Comparison of ENCODE assay signal across 8 mouse cellular contexts in the genomic region with DNA sequence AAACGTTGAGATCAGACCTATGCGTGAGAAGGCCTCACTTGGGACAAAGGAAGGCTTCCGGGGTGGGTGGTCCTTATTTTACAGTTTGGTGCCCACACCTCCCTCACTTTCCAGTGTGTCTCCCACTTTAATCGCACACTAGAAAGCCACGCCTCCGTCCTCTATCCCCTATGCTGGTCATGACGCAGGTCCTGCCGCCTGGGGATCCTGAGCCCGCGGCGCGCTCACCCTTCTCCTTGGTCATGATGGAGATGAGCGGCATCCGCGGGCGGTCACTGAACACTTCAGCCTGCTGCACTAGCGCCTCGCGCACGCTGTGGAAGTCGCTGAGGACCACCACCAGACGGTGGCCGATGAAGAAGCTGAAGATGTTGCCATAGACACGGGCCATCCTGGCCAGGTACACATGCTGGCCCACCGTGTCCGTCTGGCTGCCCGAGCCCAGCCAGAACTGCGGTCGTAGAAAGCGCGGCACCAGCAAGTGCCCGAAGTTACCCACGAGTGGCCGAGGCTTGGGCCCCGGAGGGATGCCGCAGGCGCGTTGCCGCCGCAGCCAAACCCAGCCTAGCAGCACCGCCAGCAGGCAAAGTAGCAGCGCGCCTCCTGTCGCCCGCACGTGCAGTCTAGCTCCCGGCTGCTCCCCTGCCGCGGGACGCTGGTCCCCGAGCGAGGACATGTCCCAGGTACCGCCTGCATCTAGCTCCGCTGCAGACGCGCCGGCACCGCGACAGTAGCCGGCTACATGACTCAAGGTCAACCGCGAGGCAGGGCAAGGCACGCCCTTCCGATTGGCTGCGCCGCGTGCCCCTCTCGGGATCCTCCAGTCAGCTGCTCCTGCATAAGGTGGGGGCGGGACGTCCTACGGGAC. TPM values are rescaled to one million over a fixed set of nuclear protein-coding genes. Genes with fewer than 3 reads are reported as not detected.
A peak's percentile ranks its signal among the peaks of the same experiment; 100 is the strongest.
DNase-seq lines count a peak whose midpoint lies in the region; ATAC-seq and TF ChIP-seq lines count a peak whose summit lies in the region.

Gene Cyp2u1, minus strand, starts transcription at position 776 of the 868 bp plus-strand sequence.

- peak; percentile 44; the same call in 1 of the 2 replicates for TF ChIP-seq POLR2A in lung, adult 2 months (IDR thresholded peaks at IDR 0.05; ENCODE audit: borderline replicate concordance, extremely low read depth, low read depth, low read length)

- H3K4me3 ChIP-seq in ES-E14 (ENCODE audit: insufficient read depth in 1 of 2, low read depth in 1 of 2, low read length in 2 of 2, poor library complexity in 1 of 2, severe bottlenecking in 1 of 2): peak within 1 kb of the TSS; percentile 84 to 92
- peak within 1 kb of the TSS; percentile 79 for H3K4me3 ChIP-seq in forebrain, embryonic 16.5 days (replicated peaks; ENCODE audit: low read length)
- H3K4me3 ChIP-seq in layer of hippocampus, adult 2 months: peak within 1 kb of the TSS; percentile 80
- H3K4me3 ChIP-seq in lung, adult 2 months (replicated peaks; ENCODE audit: extremely low read depth, low read depth, low read length): peak within 1 kb of the TSS; percentile 83
- H3K4me3 ChIP-seq in neural tube, embryonic 15.5 days (replicated peaks): peak within 1 kb of the TSS; percentile 65

- H3K9ac ChIP-seq in ES-E14 (ENCODE audit: insufficient read depth, low read depth, low read length, poor library complexity, severe bottlenecking): peak within 1 kb of the TSS; percentile 55
- H3K9ac ChIP-seq in forebrain, embryonic 16.5 days (replicated peaks; ENCODE audit: low read depth, low read length): peak within 1 kb of the TSS; percentile 78
- H3K9ac ChIP-seq in neural tube, embryonic 15.5 days (replicated peaks): peak within 1 kb of the TSS; percentile 73

- H3K9me3 ChIP-seq in ES-E14 (ENCODE audit: control insufficient read depth, insufficient read depth, low read depth, low read length): no peaks in the 10 kb centered on the region
- H3K9me3 ChIP-seq in forebrain, embryonic 16.5 days (ENCODE audit: control insufficient read depth, low read length): no peaks in the 10 kb centered on the region
- no peaks in the 10 kb centered on the region for H3K9me3 ChIP-seq in neural tube, embryonic 15.5 days (replicated peaks)

- in situ Hi-C loops in ES-E14 (cut with MboI; ENCODE audit: low sequenced_read_pairs in 2 of 2, unreplicated experiment in 2 of 2): no loop called here

- intact Hi-C loops in heart, postnatal 36 days (cut with DNase I): no loop called here

- H3K27ac ChIP-seq in ES-E14 (ENCODE audit: insufficient read depth, low read depth, low read length, poor library complexity, severe bottlenecking): no peak within 1 kb of the TSS
- peak within 1 kb of the TSS; percentile 69 for H3K27ac ChIP-seq in forebrain, embryonic 16.5 days (ENCODE audit: low read length)
- H3K27ac ChIP-seq in layer of hippocampus, adult 2 months: peak within 1 kb of the TSS; percentile 96
- peak within 1 kb of the TSS; percentile 82 for H3K27ac ChIP-seq in neural tube, embryonic 15.5 days (replicated peaks)

- peak; percentile 99 for ATAC-seq in forebrain, embryonic 16.5 days
- peak; percentile 98 for ATAC-seq in neural tube, embryonic 15.5 days (ENCODE audit: low FRiP score)

- peak; percentile 77 for DNase-seq in ES-E14 (ENCODE audit: low read depth, low spot score)
- peak; percentile 90 for DNase-seq in cerebellum, adult 11 months
- DNase-seq in heart, postnatal 36 days: peak; percentile 89 to 90
- peak; percentile 87 to 92 for DNase-seq in layer of hippocampus, adult 2 months (ENCODE audit: low spot score in 2 of 2)
- peak; percentile 83 for DNase-seq in lung, adult 2 months
- DNase-seq in testis, postnatal 10 days (ENCODE audit: low spot score): peak; percentile 87

- under 1% methylated on average over 71 of the region's 71 CpGs for WGBS in forebrain, embryonic 16.5 days
- 2% methylated on average over 71 of the region's 71 CpGs for WGBS in lung, adult 2 months
- WGBS in neural tube, embryonic 15.5 days: under 1% methylated on average over 71 of the region's 71 CpGs

- no peaks in the 10 kb centered on the region for H3K36me3 ChIP-seq in ES-E14 (ENCODE audit: control insufficient read depth, insufficient read depth, low read length, poor library complexity, severe bottlenecking)
- no peaks in the 10 kb centered on the region for H3K36me3 ChIP-seq in forebrain, embryonic 16.5 days (ENCODE audit: control insufficient read depth, insufficient read depth)
- peaks cover under 1% of the 10 kb centered on the region; the same call in 1 of the 2 replicates for H3K36me3 ChIP-seq in neural tube, embryonic 15.5 days

- no peaks in the 10 kb centered on the region for H3K27me3 ChIP-seq in forebrain, embryonic 16.5 days (replicated peaks; ENCODE audit: control insufficient read depth, insufficient read depth, low read length)
- no peaks in the 10 kb centered on the region for H3K27me3 ChIP-seq in neural tube, embryonic 15.5 days (replicated peaks)

- H3K4me1 ChIP-seq in ES-E14 (ENCODE audit: control insufficient read depth in 2 of 2, insufficient read depth in 2 of 2, low read length in 2 of 2, poor library complexity in 1 of 2): no peaks in the 10 kb centered on the region; a peak in 1 of 4 replicates
- H3K4me1 ChIP-seq in forebrain, embryonic 16.5 days (replicated peaks; ENCODE audit: control insufficient read depth, insufficient read depth, low read length): peaks cover 4% of the 10 kb centered on the region; the same call in 1 of the 2 replicates
- 0 out of 2 replicates have a peak, but pooled peaks cover 2% of the 10 kb centered on the region for H3K4me1 ChIP-seq in lung, adult 2 months (ENCODE audit: control insufficient read depth, insufficient read depth, low read length)
- H3K4me1 ChIP-seq in neural tube, embryonic 15.5 days: peaks cover 9% of the 10 kb centered on the region

- peak within 1 kb of the TSS; percentile 90 for H3K4me2 ChIP-seq in forebrain, embryonic 16.5 days (ENCODE audit: low read length)
- H3K4me2 ChIP-seq in neural tube, embryonic 15.5 days: peak within 1 kb of the TSS; percentile 88

- peak; percentile 31 for TF ChIP-seq CTCF in layer of hippocampus, adult 2 months (conservative IDR thresholded peaks at IDR 0.05)
- TF ChIP-seq CTCF in lung, adult 2 months (IDR thresholded peaks at IDR 0.05; ENCODE audit: insufficient read depth, low read length): no peak

TF ChIP-seq in ES-E14, 5 proteins besides CTCF, POLR2A, EP300 and RAD21:
- TF ChIP-seq ZC3H11A (IDR thresholded peaks at IDR 0.05; ENCODE audit: borderline replicate concordance, low read depth, low read length) (no peak), CHD2 (IDR thresholded peaks at IDR 0.05; ENCODE audit: low read depth, low read length) (peak; percentile 89)

RNA-seq across cellular contexts. Expression of gene Cyp2u1, which starts in this region (rescaled TPM):
- 1.7 and 2.6 TPM in 2 replicates for total RNA-seq in ES-E14 (2012; rRNA removed)
- 7.0 TPM in 2 replicates for polyA plus RNA-seq in forebrain, embryonic 16.5 days (2015; fragmentation: Nextera tagmentation; extraction: Ambion mirVana)
- 10 to 100 TPM; 30.4 to 32.3 TPM for total RNA-seq in heart, postnatal 36 days (2021)
- total RNA-seq in layer of hippocampus, adult 2 months (2021): 10 to 100 TPM; 16.8 to 19.5 TPM
- polyA plus RNA-seq in lung, adult 2 months (2012; rRNA removed): 2.7 TPM in 2 replicates
- polyA plus RNA-seq in neural tube, embryonic 15.5 days (2015; fragmentation: Nextera tagmentation; extraction: Ambion mirVana): 8.2 and 8.5 TPM in 2 replicates
